In genomic region chr5:113553402-113553897, GRCm38 (mm10) we compare ENCODE assay signal across 9 mouse cellular contexts.
A peak's percentile ranks its signal among the peaks of the same experiment; 100 is the strongest.
DNase-seq lines count a peak whose midpoint lies in the region; ATAC-seq and TF ChIP-seq lines count a peak whose summit lies in the region.
"Had no signal": no experiment of that assay in that cellular context is flagged by ENCODE, and none has a peak within 500 bp of the region (broad histone marks: within the 10 kb centered on the region; RNA-seq: fewer than 3 reads in every experiment).

No protein-coding gene starts in this region.

- peaks cover 5% of the 10 kb centered on the region; the same call in 1 of the 2 replicates for H3K4me1 ChIP-seq in hindbrain, postnatal 0 days (ENCODE audit: insufficient read depth, low read length)
- no peaks in the 10 kb centered on the region for H3K4me1 ChIP-seq in stomach, embryonic 16.5 days (ENCODE audit: control insufficient read depth, insufficient read depth, low read length)

- H3K9ac ChIP-seq in hindbrain, postnatal 0 days (replicated peaks; ENCODE audit: low read length): no peak overlapping the region
- no peak overlapping the region for H3K9ac ChIP-seq in stomach, embryonic 16.5 days (ENCODE audit: low read length)

- H3K4me2 ChIP-seq in hindbrain, postnatal 0 days (ENCODE audit: low read depth, low read length): no peak overlapping the region
- no peak overlapping the region for H3K4me2 ChIP-seq in stomach, embryonic 16.5 days (ENCODE audit: low read depth, low read length)

- TF ChIP-seq CTCF in hindbrain, postnatal 0 days (IDR thresholded peaks at IDR 0.05; ENCODE audit: low read depth): no peak

- H3K27me3 ChIP-seq in hindbrain, postnatal 0 days (ENCODE audit: insufficient read depth, low read length): no peaks in the 10 kb centered on the region
- H3K27me3 ChIP-seq in stomach, embryonic 16.5 days (ENCODE audit: control insufficient read depth, insufficient read depth, low read length): no peaks in the 10 kb centered on the region

- peak; percentile 48 for ATAC-seq in hindbrain, postnatal 0 days
- ATAC-seq in stomach, embryonic 16.5 days (ENCODE audit: insufficient read depth, low FRiP score): peak; percentile 19

- intact Hi-C loops in left cerebral cortex, postnatal 14 days (cut with DNase I): no loop called here

- no peaks in the 10 kb centered on the region for H3K36me3 ChIP-seq in hindbrain, postnatal 0 days (ENCODE audit: insufficient read depth, low read length)
- H3K36me3 ChIP-seq in stomach, embryonic 16.5 days (ENCODE audit: control insufficient read depth, insufficient read depth, low read length): no peaks in the 10 kb centered on the region

- DNase-seq in cerebellum, postnatal 10 days: peak; percentile 82 to 85
- DNase-seq in cerebellum, adult 11 months: no peak
- DNase-seq in testis, postnatal 10 days (ENCODE audit: low spot score): peak; percentile 51
- no peak for DNase-seq in testis, postnatal 14 days (ENCODE audit: low spot score)
- peak; percentile 62 for DNase-seq in hindbrain, postnatal 0 days (ENCODE audit: low spot score)
- DNase-seq in left cerebral cortex, postnatal 14 days (ENCODE audit: low spot score in 2 of 2): no peak
- DNase-seq in spleen, postnatal 36 days (ENCODE audit: low spot score in 2 of 2): no peak

- no peak overlapping the region for H3K27ac ChIP-seq in hindbrain, postnatal 0 days
- H3K27ac ChIP-seq in stomach, embryonic 16.5 days (ENCODE audit: low read length): no peak overlapping the region

- no peak overlapping the region for H3K4me3 ChIP-seq in hindbrain, postnatal 0 days (ENCODE audit: low read length)
- H3K4me3 ChIP-seq in stomach, embryonic 16.5 days (replicated peaks; ENCODE audit: low read length): no peak overlapping the region
- H3K4me3 ChIP-seq: erythroblast, embryonic 14.5 days had no signal

- no peaks in the 10 kb centered on the region for H3K9me3 ChIP-seq in hindbrain, postnatal 0 days (ENCODE audit: low read length)
- H3K9me3 ChIP-seq in stomach, embryonic 16.5 days (replicated peaks; ENCODE audit: control insufficient read depth, low read length): no peaks in the 10 kb centered on the region

- WGBS in hindbrain, postnatal 0 days: 18% methylated on average over 9 of the region's 9 CpGs
- WGBS in stomach, embryonic 16.5 days: 7% methylated on average over 9 of the region's 9 CpGs

Comparison
In these comparisons a context has a peak if more than half of its experiments do, and no peak if none do; other contexts are left out.
1. DNase-seq: peak in cerebellum, postnatal 10 days (2 of 2), testis, postnatal 10 days (single experiment) and hindbrain, postnatal 0 days (single experiment); none in cerebellum, adult 11 months (single experiment), testis, postnatal 14 days (single experiment), left cerebral cortex, postnatal 14 days (0 of 2) and spleen, postnatal 36 days (0 of 2).